Mouse (Mus musculus): ENCODE results near the gene Yars2. TPM values are rescaled to one million over a fixed set of nuclear protein-coding genes. Genes with fewer than 3 reads are reported as not detected.

Gene Yars2
- total RNA-seq, 2 experiments from 2014 or later: 33.8 to 36.4 TPM

Other genes starting within 250 kb of the Yars2 start
- 1 to 10 TPM; 2.9 to 6.8 TPM for gene Pkp2, start 89.6 kb upstream of the Yars2 start, total RNA-seq (2021)
- gene Dnm1l, start 56.0 kb downstream of the Yars2 start, total RNA-seq (2021): 10 to 100 TPM; 64.0 to 82.1 TPM